In the genomic region with DNA sequence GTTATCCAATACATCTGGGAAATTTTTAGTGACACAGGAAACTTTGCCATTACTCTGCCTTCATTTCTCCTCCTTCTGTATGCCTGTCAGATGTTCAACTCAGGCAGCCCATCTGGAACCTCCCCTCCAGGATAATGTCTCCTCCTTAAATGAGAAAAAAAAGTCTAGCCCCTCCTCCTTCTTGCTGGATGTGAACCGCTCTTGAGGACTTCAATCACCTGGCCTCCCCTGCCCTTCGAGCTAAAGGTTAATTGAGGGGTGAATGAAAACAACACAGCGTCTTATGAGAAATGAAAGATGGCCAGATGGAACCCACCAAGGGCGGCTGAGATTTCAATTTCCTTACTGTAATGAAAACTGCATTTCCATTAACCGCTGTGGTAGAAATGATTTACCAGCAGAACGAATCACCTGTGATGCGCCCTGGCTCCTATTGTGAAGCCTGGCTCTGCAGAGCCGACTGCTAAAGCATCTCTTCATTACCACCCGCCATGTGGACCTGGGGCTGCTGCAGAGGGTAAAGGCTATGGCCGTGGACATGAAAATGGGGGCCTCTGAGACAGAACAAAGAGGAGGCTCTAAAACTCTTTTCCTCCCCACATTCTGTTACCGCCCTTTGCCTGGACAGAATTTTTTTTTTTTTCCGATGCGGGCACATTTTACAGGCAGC, we compare ENCODE assay signal across 16 mouse cellular contexts.
DNase-seq lines count a peak whose midpoint lies in the region; ATAC-seq and TF ChIP-seq lines count a peak whose summit lies in the region.
"Had no signal": no experiment of that assay in that cellular context is flagged by ENCODE, and none has a peak within 500 bp of the region (broad histone marks: within the 10 kb centered on the region; RNA-seq: fewer than 3 reads in every experiment).

No protein-coding gene starts in this region.

- 77% methylated on average over 13 of the region's 13 CpGs for WGBS in midbrain, embryonic 12.5 days
- WGBS in midbrain, postnatal 0 days, result 80% methylated on average over 13 of the region's 13 CpGs
- 64% methylated on average over 13 of the region's 13 CpGs for WGBS in embryonic facial prominence, embryonic 10.5 days
- 66% methylated on average over 13 of the region's 13 CpGs for WGBS in hindbrain, embryonic 15.5 days

- H3K4me2 ChIP-seq in midbrain, embryonic 12.5 days (replicated peaks), result no peak overlapping the region
- H3K4me2 ChIP-seq in midbrain, postnatal 0 days (ENCODE audit: low read depth, low read length, poor library complexity, severe bottlenecking), result no peak overlapping the region
- H3K4me2 ChIP-seq in hindbrain, embryonic 15.5 days, result no peak overlapping the region
- H3K4me2 ChIP-seq: liver, embryonic 11.5 days had no signal

- no peak overlapping the region for H3K9ac ChIP-seq in midbrain, embryonic 12.5 days (replicated peaks)
- H3K9ac ChIP-seq in midbrain, postnatal 0 days (replicated peaks; ENCODE audit: low read length, poor library complexity, severe bottlenecking), result no peak overlapping the region
- no peak overlapping the region for H3K9ac ChIP-seq in hindbrain, embryonic 15.5 days
- H3K9ac ChIP-seq: forebrain, postnatal 0 days had no signal

- no peak overlapping the region for H3K4me3 ChIP-seq in gastrocnemius, adult 2 months
- H3K4me3 ChIP-seq in midbrain, embryonic 12.5 days, result no peak overlapping the region
- H3K4me3 ChIP-seq in midbrain, postnatal 0 days (ENCODE audit: low read depth, low read length), result no peak overlapping the region
- H3K4me3 ChIP-seq in embryonic facial prominence, embryonic 10.5 days, result no peak overlapping the region
- H3K4me3 ChIP-seq in hindbrain, embryonic 15.5 days, result no peak overlapping the region

- no peak for TF ChIP-seq CTCF in gastrocnemius, adult 2 months (IDR thresholded peaks at IDR 0.05)
- no peak for TF ChIP-seq CTCF in midbrain, postnatal 0 days (IDR thresholded peaks at IDR 0.05)

- no peak for DNase-seq in gastrocnemius, adult 2 months
- no peak for DNase-seq in gastrocnemius, adult 8-10 months (ENCODE audit: low spot score in 2 of 2)
- DNase-seq in midbrain, postnatal 0 days (ENCODE audit: low spot score), result no peak
- DNase-seq in embryonic facial prominence, embryonic 10.5 days (ENCODE audit: low spot score), result no peak
- DNase-seq in frontal cortex, postnatal 25 days (ENCODE audit: low spot score in 2 of 2), result no peak
- no peak for DNase-seq in heart, adult 8-10 months (ENCODE audit: low spot score)
- DNase-seq: cerebellum, postnatal 14 days; forebrain, postnatal 0 days; gastrocnemius, postnatal 25 days; kidney, postnatal 36 days; left cerebral cortex, postnatal 4 days; lung, adult 2 months; spleen, adult 18-20 months had no signal

- intact Hi-C loops in gastrocnemius, adult 2 months (cut with DNase I), result no loop called here

- H3K27ac ChIP-seq in gastrocnemius, adult 2 months, result peak overlapping the region; percentile 67
- peak overlapping the region; percentile 7; the same call in 1 of the 2 replicates for H3K27ac ChIP-seq in midbrain, embryonic 12.5 days (replicated peaks)
- no peak overlapping the region for H3K27ac ChIP-seq in midbrain, postnatal 0 days (ENCODE audit: low read depth, low read length)
- 0 out of 2 replicates have a peak overlapping the region, but pooled peaks have one; percentile 19 for H3K27ac ChIP-seq in embryonic facial prominence, embryonic 10.5 days (replicated peaks)
- H3K27ac ChIP-seq in hindbrain, embryonic 15.5 days (replicated peaks), result 0 out of 2 replicates have a peak overlapping the region, but pooled peaks have one; percentile 22

- no peaks in the 10 kb centered on the region for H3K27me3 ChIP-seq in midbrain, embryonic 12.5 days
- H3K27me3 ChIP-seq in midbrain, postnatal 0 days (ENCODE audit: insufficient read depth, low read length), result no peaks in the 10 kb centered on the region
- H3K27me3 ChIP-seq in embryonic facial prominence, embryonic 10.5 days (replicated peaks; ENCODE audit: low read depth, poor library complexity, severe bottlenecking), result 0 out of 2 replicates have a peak, but pooled peaks cover 4% of the 10 kb centered on the region
- no peaks in the 10 kb centered on the region for H3K27me3 ChIP-seq in hindbrain, embryonic 15.5 days

- ATAC-seq in midbrain, embryonic 12.5 days (ENCODE audit: low FRiP score, low read depth), result 0 out of 2 replicates have a peak, but pooled peaks have one; percentile 29
- ATAC-seq in midbrain, postnatal 0 days (ENCODE audit: low FRiP score), result no peak
- no peak for ATAC-seq in hindbrain, embryonic 15.5 days (ENCODE audit: low FRiP score, low read depth)
- ATAC-seq: forebrain, postnatal 0 days had no signal

- no peaks in the 10 kb centered on the region for H3K36me3 ChIP-seq in midbrain, embryonic 12.5 days
- no peaks in the 10 kb centered on the region for H3K36me3 ChIP-seq in midbrain, postnatal 0 days (ENCODE audit: insufficient read depth, low read length)
- H3K36me3 ChIP-seq in embryonic facial prominence, embryonic 10.5 days (replicated peaks), result no peaks in the 10 kb centered on the region
- H3K36me3 ChIP-seq in hindbrain, embryonic 15.5 days, result no peaks in the 10 kb centered on the region

- H3K9me3 ChIP-seq in midbrain, embryonic 12.5 days, result no peaks in the 10 kb centered on the region
- no peaks in the 10 kb centered on the region for H3K9me3 ChIP-seq in midbrain, postnatal 0 days (ENCODE audit: low read length)
- 0 out of 2 replicates have a peak, but pooled peaks cover 5% of the 10 kb centered on the region for H3K9me3 ChIP-seq in embryonic facial prominence, embryonic 10.5 days
- H3K9me3 ChIP-seq in hindbrain, embryonic 15.5 days, result no peaks in the 10 kb centered on the region

- peaks cover 14% of the 10 kb centered on the region for H3K4me1 ChIP-seq in midbrain, embryonic 12.5 days
- H3K4me1 ChIP-seq in midbrain, postnatal 0 days (ENCODE audit: insufficient read depth, low read length), result no peaks in the 10 kb centered on the region
- H3K4me1 ChIP-seq in embryonic facial prominence, embryonic 10.5 days, result peaks cover 32% of the 10 kb centered on the region
- peaks cover 15% of the 10 kb centered on the region for H3K4me1 ChIP-seq in hindbrain, embryonic 15.5 days (replicated peaks)
